Mouse (Mus musculus) E14TG2a.4 (cell line): Measurements from ENCODE around the gene Crabp1.
A peak's percentile ranks its signal among the peaks of the same experiment; 100 is the strongest.

Experiments used
- H3K27me3 ChIP-seq: 2 replicates; pipeline ENCODE4 v1.6.1; 2014; ENCODE audit warnings: low read length, control low read depth; ENCODE audit not compliant: insufficient read depth
- H3K36me3 ChIP-seq: 2 replicates; pipeline ENCODE4 v1.6.1; 2014; ENCODE audit warnings: low read length, control low read depth; ENCODE audit not compliant: insufficient read depth
- H3K4me1 ChIP-seq: replicated peaks from 2 replicates; pipeline ENCODE4 v1.6.1; 2014; ENCODE audit warnings: low read depth, low read length, control low read depth
- H3K4me3 ChIP-seq: replicated peaks from 2 replicates; pipeline ENCODE4 v1.5.1; 2014; ENCODE audit warnings: mild to moderate bottlenecking, low read length
- H3K9me3 ChIP-seq: 2 replicates; pipeline ENCODE4 v1.6.1; 2014; ENCODE audit warnings: low read length, control low read depth
- CTCF ChIP-seq: conservative IDR thresholded peaks from 2 replicates; pipeline ENCODE4 v1.5.1; 2014; ENCODE audit warnings: low read length
- NANOG ChIP-seq: IDR thresholded peaks from 2 replicates; pipeline ENCODE4 v1.6.1; 2014; ENCODE audit warnings: borderline replicate concordance, low read length, mixed read lengths
- POU5F1 ChIP-seq: IDR thresholded peaks from 2 replicates; pipeline ENCODE4 v1.6.1; 2014; ENCODE audit warnings: low read length, borderline replicate concordance

The Crabp1 gene

GRCm38 (mm10) chr9:54734639-54735252, 29.8 kb upstream of the Crabp1 start:
- Histone ChIP-seq H3K4me1 (peaks cover 25% of the 10 kb centered on the region), H3K36me3 (peaks cover 18% of the 10 kb centered on the region), H3K4me3 (peak overlapping the region; percentile 95), H3K9me3 (no peaks in the 10 kb centered on the region), H3K27me3 (no peaks in the 10 kb centered on the region)
- TF ChIP-seq NANOG (no peak), CTCF (no peak), POU5F1 (no peak)

GRCm38 (mm10) chr9:54736284-54736701, 28.3 kb upstream of the Crabp1 start:
- Histone ChIP-seq H3K4me1 (peaks cover 40% of the 10 kb centered on the region), H3K36me3 (peaks cover 3% of the 10 kb centered on the region), H3K27me3 (no peaks in the 10 kb centered on the region), H3K9me3 (no peaks in the 10 kb centered on the region), H3K4me3 (0 out of 2 replicates have a peak overlapping the region, but pooled peaks have one; percentile 30)
- TF ChIP-seq CTCF = peak; percentile 78
- no peak for TF ChIP-seq NANOG

- Histone ChIP-seq H3K4me3 (no peak overlapping the region), H3K9me3 (no peaks in the 10 kb centered on the region), H3K27me3 (peaks cover 9% of the 10 kb centered on the region; the same call in 1 of the 2 replicates), H3K36me3 (no peaks in the 10 kb centered on the region), H3K4me1 (peaks cover 30% of the 10 kb centered on the region)
- peak; percentile 28; the same call in 1 of the 2 replicates for TF ChIP-seq CTCF
- no peak for TF ChIP-seq POU5F1
- TF ChIP-seq NANOG = no peak
These were observed 26.2 kb upstream of the Crabp1 start for GRCm38 (mm10) chr9:54738376-54738775.

GRCm38 (mm10) chr9:54743891-54744290, 20.7 kb upstream of the Crabp1 start:
- no peak for TF ChIP-seq CTCF
- no peak for TF ChIP-seq NANOG
- TF ChIP-seq POU5F1 = no peak
- no peaks in the 10 kb centered on the region for H3K9me3 ChIP-seq
- peaks cover 24% of the 10 kb centered on the region for H3K27me3 ChIP-seq
- H3K4me1 ChIP-seq = peaks cover 20% of the 10 kb centered on the region
- no peak overlapping the region for H3K4me3 ChIP-seq
- H3K36me3 ChIP-seq = no peaks in the 10 kb centered on the region

GRCm38 (mm10) chr9:54745740-54746370, 18.7 kb upstream of the Crabp1 start:
- TF ChIP-seq NANOG (no peak), POU5F1 (no peak), CTCF (no peak)
- no peak overlapping the region for H3K4me3 ChIP-seq
- peaks cover 37% of the 10 kb centered on the region for H3K27me3 ChIP-seq
- H3K9me3 ChIP-seq = no peaks in the 10 kb centered on the region
- H3K4me1 ChIP-seq = peaks cover 9% of the 10 kb centered on the region; the same call in 1 of the 2 replicates
- H3K36me3 ChIP-seq = no peaks in the 10 kb centered on the region

- peaks cover 11% of the 10 kb centered on the region for H3K4me1 ChIP-seq
- peaks cover 61% of the 10 kb centered on the region for H3K27me3 ChIP-seq
- H3K4me3 ChIP-seq = no peak overlapping the region
- H3K36me3 ChIP-seq = no peaks in the 10 kb centered on the region
- H3K9me3 ChIP-seq = no peaks in the 10 kb centered on the region
- TF ChIP-seq CTCF (no peak), NANOG (no peak)
These were observed 14.2 kb upstream of the Crabp1 start for GRCm38 (mm10) chr9:54750215-54750981.

GRCm38 (mm10) chr9:54751684-54752083, 12.9 kb upstream of the Crabp1 start:
- H3K27me3 ChIP-seq = peaks cover 65% of the 10 kb centered on the region
- H3K4me3 ChIP-seq = no peak overlapping the region
- H3K4me1 ChIP-seq = peaks cover 5% of the 10 kb centered on the region
- no peaks in the 10 kb centered on the region for H3K9me3 ChIP-seq
- no peaks in the 10 kb centered on the region for H3K36me3 ChIP-seq
- TF ChIP-seq NANOG = no peak
- TF ChIP-seq CTCF = no peak

- Histone ChIP-seq H3K4me1 (peaks cover 5% of the 10 kb centered on the region), H3K4me3 (no peak overlapping the region), H3K36me3 (no peaks in the 10 kb centered on the region), H3K27me3 (peaks cover 65% of the 10 kb centered on the region), H3K9me3 (no peaks in the 10 kb centered on the region)
- no peak for TF ChIP-seq POU5F1
- TF ChIP-seq NANOG = no peak
- TF ChIP-seq CTCF = no peak
These were observed 12.2 kb upstream of the Crabp1 start for GRCm38 (mm10) chr9:54752201-54752943.
